11 mouse cellular contexts compared by ENCODE assay signal in genomic region chr4:141159093-141159492, GRCm38 (mm10). TPM values are rescaled to one million over a fixed set of nuclear protein-coding genes. Genes with fewer than 3 reads are reported as not detected.
DNase-seq lines count a peak whose midpoint lies in the region; ATAC-seq and TF ChIP-seq lines count a peak whose summit lies in the region.
"Had no signal": no experiment of that assay in that cellular context is flagged by ENCODE, and none has a peak within 500 bp of the region (broad histone marks: within the 10 kb centered on the region; RNA-seq: fewer than 3 reads in every experiment).

No protein-coding gene starts in this region.

- no peak for ATAC-seq in heart, embryonic 13.5 days (ENCODE audit: extremely low read depth, insufficient number of reproducible peaks, low FRiP score, low TSS enrichment)
- ATAC-seq in liver, embryonic 12.5 days: no peak
- no peak for ATAC-seq in inflammation-experienced regulatory T-cells, adult 6 months

- TF ChIP-seq POLR2A in thymus, adult 2 months (IDR thresholded peaks at IDR 0.05; ENCODE audit: control insufficient read depth, extremely low read depth, insufficient read depth, low read length, poor library complexity): no peak

- no peaks in the 10 kb centered on the region for H3K27me3 ChIP-seq in heart, embryonic 13.5 days (replicated peaks)
- H3K27me3 ChIP-seq in thymus, adult 2 months (ENCODE audit: control insufficient read depth, insufficient read depth, low read length): no peaks in the 10 kb centered on the region
- H3K27me3 ChIP-seq in liver, embryonic 12.5 days (replicated peaks): no peaks in the 10 kb centered on the region
- H3K27me3 ChIP-seq: limb, embryonic 13.5 days had no signal

- no peak overlapping the region for H3K4me2 ChIP-seq in heart, embryonic 13.5 days
- H3K4me2 ChIP-seq in liver, embryonic 12.5 days: peak overlapping the region; percentile 46
- H3K4me2 ChIP-seq: limb, embryonic 13.5 days had no signal

- WGBS in heart, embryonic 13.5 days: 34% methylated on average over 11 of the region's 11 CpGs
- 40% methylated on average over 11 of the region's 11 CpGs for WGBS in thymus, adult 2 months
- WGBS in liver, embryonic 12.5 days (ENCODE audit: insufficient replicate concordance): 26% methylated on average over 11 of the region's 11 CpGs

- H3K4me1 ChIP-seq in heart, embryonic 13.5 days: peaks cover 50% of the 10 kb centered on the region
- peaks cover 31% of the 10 kb centered on the region for H3K4me1 ChIP-seq in thymus, adult 2 months (replicated peaks; ENCODE audit: control insufficient read depth, insufficient read depth, low read length)
- peaks cover 98% of the 10 kb centered on the region for H3K4me1 ChIP-seq in liver, embryonic 12.5 days

- peak overlapping the region; percentile 48 for H3K9ac ChIP-seq in heart, embryonic 13.5 days
- peak overlapping the region; percentile 48; the same call in 1 of the 2 replicates for H3K9ac ChIP-seq in liver, embryonic 12.5 days
- H3K9ac ChIP-seq: limb, embryonic 13.5 days had no signal

- H3K9me3 ChIP-seq in heart, embryonic 13.5 days: no peaks in the 10 kb centered on the region
- H3K9me3 ChIP-seq in liver, embryonic 12.5 days (replicated peaks): no peaks in the 10 kb centered on the region
- H3K9me3 ChIP-seq: limb, embryonic 13.5 days had no signal

- peaks cover 3% of the 10 kb centered on the region; the same call in 1 of the 2 replicates for H3K36me3 ChIP-seq in heart, embryonic 13.5 days
- H3K36me3 ChIP-seq in thymus, adult 2 months (ENCODE audit: control insufficient read depth, insufficient read depth, low read length): no peaks in the 10 kb centered on the region
- peaks cover 10% of the 10 kb centered on the region for H3K36me3 ChIP-seq in liver, embryonic 12.5 days

- intact Hi-C loops in heart, postnatal 36 days (cut with DNase I): no loop called here

- no peak for DNase-seq in heart, postnatal 36 days
- no peak for DNase-seq in thymus, adult 2 months
- DNase-seq in thymus, postnatal 14 days: no peak
- DNase-seq in yolk sac, embryonic 10.5 days (ENCODE audit: low spot score): peak; percentile 77
- DNase-seq in layer of hippocampus, postnatal 25 days (ENCODE audit: extremely low spot score in 1 of 2, low spot score in 1 of 2): no peak

- TF ChIP-seq CTCF in thymus, adult 2 months (IDR thresholded peaks at IDR 0.05; ENCODE audit: borderline replicate concordance, control insufficient read depth, extremely low read depth, insufficient read depth, low read length, poor library complexity): no peak

- no peak overlapping the region for H3K4me3 ChIP-seq in heart, embryonic 13.5 days
- no peak overlapping the region for H3K4me3 ChIP-seq in thymus, adult 2 months (ENCODE audit: control insufficient read depth, insufficient read depth, low read length)
- H3K4me3 ChIP-seq in liver, embryonic 12.5 days: no peak overlapping the region
- H3K4me3 ChIP-seq: hindbrain, embryonic 10.5 days; limb, embryonic 13.5 days; midbrain, embryonic 10.5 days had no signal

- peak overlapping the region; percentile 15; the same call in 1 of the 2 replicates for H3K27ac ChIP-seq in heart, embryonic 13.5 days (replicated peaks)
- 0 out of 2 replicates have a peak overlapping the region, but pooled peaks have one; percentile 20 for H3K27ac ChIP-seq in thymus, adult 2 months (ENCODE audit: control insufficient read depth, insufficient read depth, low read length)
- H3K27ac ChIP-seq in liver, embryonic 12.5 days: peak overlapping the region; percentile 82
- H3K27ac ChIP-seq: hindbrain, embryonic 10.5 days; midbrain, embryonic 10.5 days had no signal

RNA-seq across cellular contexts. Expression of gene Fbxo42, which starts 11.4 kb away (rescaled TPM):
- polyA plus RNA-seq in heart, embryonic 13.5 days (2015; fragmentation: Nextera tagmentation; extraction: Ambion mirVana): 12.8 and 14.2 TPM in 2 replicates
- total RNA-seq in heart, postnatal 36 days (2021): 10 to 100 TPM; 11.4 to 11.8 TPM
- polyA plus RNA-seq in thymus, adult 2 months (2012; rRNA removed): 29.1 and 29.3 TPM in 2 replicates
- 21.6 and 26.0 TPM in 2 replicates for polyA plus RNA-seq in liver, embryonic 12.5 days (2016; fragmentation: Nextera tagmentation; extraction: Ambion mirVana)
- 10 to 100 TPM; 25.2 to 25.8 TPM for total RNA-seq in layer of hippocampus, postnatal 25 days (2021)
- 1 to 10 TPM; 5.5 to 6.3 (median 5.8) TPM for polyA plus RNA-seq in inflammation-experienced regulatory T-cells, adult 6 months (2017; shearing (Covaris generic))

RNA-seq across cellular contexts. Expression of gene Szrd1, which starts 19.5 kb away (rescaled TPM):
- 31.3 and 33.8 TPM in 2 replicates for polyA plus RNA-seq in heart, embryonic 13.5 days (2015; fragmentation: Nextera tagmentation; extraction: Ambion mirVana)
- total RNA-seq in heart, postnatal 36 days (2021): 10 to 100 TPM; 91.0 to 93.7 TPM
- 54.2 and 62.1 TPM in 2 replicates for polyA plus RNA-seq in thymus, adult 2 months (2012; rRNA removed)
- 21.3 and 22.1 TPM in 2 replicates for polyA plus RNA-seq in liver, embryonic 12.5 days (2016; fragmentation: Nextera tagmentation; extraction: Ambion mirVana)
- 10 to 100 TPM; 51.7 to 58.6 TPM for total RNA-seq in layer of hippocampus, postnatal 25 days (2021)
- polyA plus RNA-seq in inflammation-experienced regulatory T-cells, adult 6 months (2017; shearing (Covaris generic)): 10 to 100 TPM; 37.9 to 88.5 (median 58.2) TPM

RNA-seq across cellular contexts. Expression of gene Rsg1, which starts 54.7 kb away (rescaled TPM):
- 2.3 and 3.0 TPM in 2 replicates for polyA plus RNA-seq in heart, embryonic 13.5 days (2015; fragmentation: Nextera tagmentation; extraction: Ambion mirVana)
- total RNA-seq in heart, postnatal 36 days (2021): 1 to 10 TPM in 1 of 2 experiments, under 1 TPM in 1; 0.80 to 1.1 TPM
- 3.5 and 3.6 TPM in 2 replicates for polyA plus RNA-seq in thymus, adult 2 months (2012; rRNA removed)
- polyA plus RNA-seq in liver, embryonic 12.5 days (2016; fragmentation: Nextera tagmentation; extraction: Ambion mirVana): 3.3 and 3.5 TPM in 2 replicates
- total RNA-seq in layer of hippocampus, postnatal 25 days (2021): 1 to 10 TPM; 2.7 to 4.0 TPM
- 1 to 10 TPM; 1.7 to 6.1 (median 3.3) TPM for polyA plus RNA-seq in inflammation-experienced regulatory T-cells, adult 6 months (2017; shearing (Covaris generic))

Comparison
In these comparisons a context has a peak if more than half of its experiments do, and no peak if none do; other contexts are left out.
1. H3K27ac ChIP-seq: peak in every context shown above with its lines; median percentile 82 in liver, embryonic 12.5 days; 20 in thymus, adult 2 months; 15 in heart, embryonic 13.5 days.